Mouse (Mus musculus) forebrain, embryonic 14.5 days (tissue): Measurements from ENCODE around the gene Masp2. TPM values are rescaled to one million over a fixed set of nuclear protein-coding genes. Genes with fewer than 3 reads are reported as not detected.

Experiments
- ATAC-seq: fragments of 200-750 bp; cut with Nextera tagmentation; 2 replicates; pipeline ENCODE4 v1.8.0; 2017; ENCODE audit warnings: mild to moderate bottlenecking, moderate library complexity
- DNase-seq: peaks from one replicate; pipeline ENCODE4 v3.0.0-alpha.2; 2015; ENCODE audit warnings: low spot score
- H3K27ac ChIP-seq: fragments of 300-500 bp; sonication (generic); 2 replicates; pipeline ENCODE4 v1.5.1; 2014; ENCODE audit warnings: low read depth, mild to moderate bottlenecking, control low read depth, low read length, moderate library complexity
- H3K27me3 ChIP-seq: fragments of 300-500 bp; sonication (generic); replicated peaks from 2 replicates; pipeline ENCODE4 v1.6.1; 2014; ENCODE audit warnings: low read length, control low read depth, mixed read lengths; ENCODE audit not compliant: control insufficient read depth, insufficient read depth
- H3K36me3 ChIP-seq: fragments of 300-500 bp; sonication (generic); 2 replicates; pipeline ENCODE4 v1.6.1; 2014; ENCODE audit warnings: low read length, control low read depth; ENCODE audit not compliant: control insufficient read depth, insufficient read depth
- H3K4me1 ChIP-seq: fragments of 300-500 bp; sonication (generic); 2 replicates; pipeline ENCODE4 v1.6.1; 2014; ENCODE audit warnings: antibody characterized with exemption, low read length, control low read depth; ENCODE audit not compliant: control insufficient read depth, insufficient read depth
- H3K4me2 ChIP-seq: fragments of 300-500 bp; sonication (generic); 2 replicates; pipeline ENCODE4 v1.6.1; 2014; ENCODE audit warnings: mild to moderate bottlenecking, control low read depth, low read length
- H3K4me3 ChIP-seq: fragments of 300-500 bp; sonication (generic); 2 replicates; pipeline ENCODE4 v1.5.1; 2014; ENCODE audit warnings: low read depth, low read length, control low read depth
- H3K9ac ChIP-seq: fragments of 300-500 bp; sonication (generic); 2 replicates; pipeline ENCODE4 v1.6.1; 2014; ENCODE audit warnings: mild to moderate bottlenecking, low read length, control low read depth, moderate library complexity
- H3K9me3 ChIP-seq: fragments of 300-500 bp; sonication (generic); replicated peaks from 2 replicates; pipeline ENCODE4 v1.6.1; 2016; ENCODE audit warnings: low read length, control low read depth, mixed read lengths; ENCODE audit not compliant: control insufficient read depth
- WGBS: fragments of 180-500 bp; shearing (Covaris S2); extraction: QIAGEN DNeasy Blood & Tissue Kit; methylation state at CpG from one replicate; pipeline ENCODE4 v1.1.7; 2014; 5-methylcytosine and 5-hydroxymethylcytosine counted together
- polyA plus RNA-seq: library from polyadenylated mRNA; unstranded; fragments of >200 nt; fragmentation: Nextera tagmentation; extraction: Ambion mirVana; gene quantifications from 2 replicates; pipeline ENCODE4 v1.2.1, GENCODE M21; 2014

Masp2 gene
- polyA plus RNA-seq, 1 experiment from 2014 or later, result not detected

- ATAC-seq, result no peak
- Histone ChIP-seq H3K9ac (no peak overlapping the region), H3K27ac (no peak overlapping the region), H3K36me3 (no peaks in the 10 kb centered on the region), H3K4me1 (no peaks in the 10 kb centered on the region), H3K4me3 (no peak overlapping the region), H3K27me3 (no peaks in the 10 kb centered on the region), H3K4me2 (no peak overlapping the region), H3K9me3 (no peaks in the 10 kb centered on the region)
- 57% methylated on average over 9 of the region's 9 CpGs for WGBS
- no peak for DNase-seq
These were observed 35.9 kb downstream of the Masp2 start for GRCm38 (mm10) chr4:148638302-148638701.

GRCm38 (mm10) chr4:148639455-148639854, 37.1 kb downstream of the Masp2 start:
- Histone ChIP-seq H3K4me1 (no peaks in the 10 kb centered on the region; the same call in 1 of the 2 replicates), H3K27me3 (no peaks in the 10 kb centered on the region), H3K9me3 (no peaks in the 10 kb centered on the region), H3K4me3 (no peak overlapping the region), H3K9ac (no peak overlapping the region), H3K36me3 (no peaks in the 10 kb centered on the region), H3K4me2 (no peak overlapping the region), H3K27ac (no peak overlapping the region)
- DNase-seq, result no peak
- WGBS, result 80% methylated on average over 2 of the region's 2 CpGs
- ATAC-seq, result no peak

- no peak overlapping the region for H3K4me2 ChIP-seq
- no peak for DNase-seq
- ATAC-seq, result no peak
- no peaks in the 10 kb centered on the region for H3K36me3 ChIP-seq
- no peak overlapping the region for H3K27ac ChIP-seq
- 75% methylated on average over 5 of the region's 5 CpGs for WGBS
- no peak overlapping the region for H3K4me3 ChIP-seq
- H3K9me3 ChIP-seq, result no peaks in the 10 kb centered on the region
- no peaks in the 10 kb centered on the region for H3K27me3 ChIP-seq
- no peaks in the 10 kb centered on the region; the same call in 1 of the 2 replicates for H3K4me1 ChIP-seq
- no peak overlapping the region for H3K9ac ChIP-seq
These were observed 38.8 kb downstream of the Masp2 start for GRCm38 (mm10) chr4:148641121-148641520.

GRCm38 (mm10) chr4:148643291-148644156, 41.2 kb downstream of the Masp2 start, which contains the start of gene Gm572:
Gm572 (plus strand) TSS chr4:148643317.
- WGBS, result 71% methylated on average over 15 of the region's 15 CpGs
- no peak within 1 kb of the TSS for H3K27ac ChIP-seq
- no peak for ATAC-seq

GRCm38 (mm10) chr4:148644157-148644511, 41.8 kb downstream of the Masp2 start:
- H3K4me1 ChIP-seq, result no peaks in the 10 kb centered on the region; the same call in 1 of the 2 replicates
- H3K27ac ChIP-seq, result no peak overlapping the region
- ATAC-seq (no peak), DNase-seq (peak; percentile 69)
- H3K9ac ChIP-seq, result no peak overlapping the region
- peak overlapping the region; percentile 28 for H3K4me2 ChIP-seq
- 6% methylated on average over 9 of the region's 9 CpGs for WGBS
- H3K9me3 ChIP-seq, result no peaks in the 10 kb centered on the region
- no peaks in the 10 kb centered on the region for H3K27me3 ChIP-seq
- H3K36me3 ChIP-seq, result no peaks in the 10 kb centered on the region
- H3K4me3 ChIP-seq, result no peak overlapping the region

More at GRCm38 (mm10) chr4:148643291-148644156, 41.2 kb downstream of the Masp2 start, which contains the start of gene Gm572:
- Histone ChIP-seq H3K4me2 (peak within 1 kb of the TSS; percentile 28), H3K4me1 (no peaks in the 10 kb centered on the region; the same call in 1 of the 2 replicates), H3K9me3 (no peaks in the 10 kb centered on the region), H3K36me3 (no peaks in the 10 kb centered on the region), H3K27me3 (no peaks in the 10 kb centered on the region), H3K9ac (no peak within 1 kb of the TSS), H3K4me3 (no peak within 1 kb of the TSS)
- DNase-seq, result no peak

GRCm38 (mm10) chr4:148644926-148645325, 42.6 kb downstream of the Masp2 start:
- no peaks in the 10 kb centered on the region for H3K9me3 ChIP-seq
- H3K27me3 ChIP-seq, result no peaks in the 10 kb centered on the region
- no peak overlapping the region for H3K27ac ChIP-seq
- H3K4me3 ChIP-seq, result no peak overlapping the region
- H3K4me1 ChIP-seq, result no peaks in the 10 kb centered on the region; the same call in 1 of the 2 replicates
- WGBS, result 93% methylated on average over 6 of the region's 6 CpGs
- H3K9ac ChIP-seq, result no peak overlapping the region
- no peak overlapping the region for H3K4me2 ChIP-seq
- H3K36me3 ChIP-seq, result no peaks in the 10 kb centered on the region
- DNase-seq, result no peak
- no peak for ATAC-seq

- no peaks in the 10 kb centered on the region for H3K27me3 ChIP-seq
- H3K4me3 ChIP-seq, result no peak overlapping the region
- WGBS, result 64% methylated on average over 11 of the region's 11 CpGs
- H3K27ac ChIP-seq, result no peak overlapping the region
- H3K9me3 ChIP-seq, result no peaks in the 10 kb centered on the region
- no peaks in the 10 kb centered on the region; the same call in 1 of the 2 replicates for H3K4me1 ChIP-seq
- ATAC-seq (no peak), DNase-seq (peak; percentile 47)
- H3K9ac ChIP-seq, result no peak overlapping the region
- no peak overlapping the region for H3K4me2 ChIP-seq
- no peaks in the 10 kb centered on the region for H3K36me3 ChIP-seq
These were observed 44.3 kb downstream of the Masp2 start for GRCm38 (mm10) chr4:148646616-148647015.

GRCm38 (mm10) chr4:148649309-148649708, 47.0 kb downstream of the Masp2 start:
- Histone ChIP-seq H3K4me1 (no peaks in the 10 kb centered on the region), H3K4me2 (no peak overlapping the region), H3K36me3 (no peaks in the 10 kb centered on the region), H3K27ac (no peak overlapping the region), H3K27me3 (no peaks in the 10 kb centered on the region), H3K4me3 (no peak overlapping the region), H3K9ac (no peak overlapping the region), H3K9me3 (no peaks in the 10 kb centered on the region)
- ATAC-seq (no peak), DNase-seq (no peak)
- WGBS, result 72% methylated on average over 3 of the region's 3 CpGs

- Histone ChIP-seq H3K4me3 (no peak overlapping the region), H3K4me2 (no peak overlapping the region), H3K36me3 (no peaks in the 10 kb centered on the region), H3K9ac (no peak overlapping the region), H3K4me1 (no peaks in the 10 kb centered on the region), H3K27me3 (no peaks in the 10 kb centered on the region), H3K27ac (no peak overlapping the region), H3K9me3 (no peaks in the 10 kb centered on the region)
- 82% methylated on average over 9 of the region's 9 CpGs for WGBS
- DNase-seq, result peak; percentile 17
- no peak for ATAC-seq
These were observed 48.7 kb downstream of the Masp2 start for GRCm38 (mm10) chr4:148651045-148651444.
